Mouse (Mus musculus): ENCODE data around the gene Bahd1. TPM values are rescaled to one million over a fixed set of nuclear protein-coding genes. Genes with fewer than 3 reads are reported as not detected.
A peak's percentile ranks its signal among the peaks of the same experiment; 100 is the strongest.

Gene Bahd1
- polyA plus RNA-seq, 1 experiment from 2014 or later: 3.4 TPM

DNA sequence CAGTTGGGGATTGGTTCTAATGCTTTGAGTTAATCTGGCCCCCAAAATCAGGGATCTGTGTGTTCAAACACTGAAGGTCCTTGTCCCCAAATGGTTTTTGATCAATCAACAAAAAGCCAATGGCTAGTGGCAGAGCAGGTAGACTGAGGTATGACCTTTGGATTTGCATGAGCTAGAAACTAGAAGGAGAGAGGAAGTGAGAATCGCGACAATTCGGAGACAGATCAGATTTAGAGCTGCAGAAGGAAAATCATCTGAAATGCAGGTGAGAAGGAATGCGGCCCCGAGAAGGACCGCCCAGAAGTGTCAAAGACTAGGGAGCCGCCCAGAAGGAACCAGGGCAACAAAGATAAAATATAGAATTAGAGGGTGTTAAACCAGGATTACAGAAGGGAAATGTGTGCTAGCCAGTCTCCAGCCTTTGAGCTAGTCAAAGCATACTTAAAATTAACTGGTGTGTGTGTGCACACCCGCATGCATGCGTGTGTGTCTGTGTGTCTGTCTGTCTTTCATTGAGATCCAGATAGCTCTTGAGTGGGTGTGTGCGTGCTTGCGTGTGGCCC is 69.5 kb downstream of the Bahd1 start:
- WGBS: 74% methylated on average over 11 of the region's 11 CpGs
- Histone ChIP-seq H3K36me3 (ENCODE audit: control insufficient read depth, insufficient read depth, low read length) (no peaks in the 10 kb centered on the region), H3K27me3 (ENCODE audit: control insufficient read depth, insufficient read depth, low read length) (peaks cover 10% of the 10 kb centered on the region), H3K4me3 (replicated peaks; ENCODE audit: low read length) (no peak overlapping the region), H3K9me3 (replicated peaks; ENCODE audit: control insufficient read depth, low read length) (no peaks in the 10 kb centered on the region), H3K27ac (ENCODE audit: low read length) (no peak overlapping the region), H3K9ac (ENCODE audit: low read length) (no peak overlapping the region), H3K4me1 (ENCODE audit: control insufficient read depth, insufficient read depth, low read length) (no peaks in the 10 kb centered on the region), H3K4me2 (ENCODE audit: low read depth, low read length) (no peak overlapping the region)
- ATAC-seq (ENCODE audit: insufficient read depth, low FRiP score): no peak

DNA sequence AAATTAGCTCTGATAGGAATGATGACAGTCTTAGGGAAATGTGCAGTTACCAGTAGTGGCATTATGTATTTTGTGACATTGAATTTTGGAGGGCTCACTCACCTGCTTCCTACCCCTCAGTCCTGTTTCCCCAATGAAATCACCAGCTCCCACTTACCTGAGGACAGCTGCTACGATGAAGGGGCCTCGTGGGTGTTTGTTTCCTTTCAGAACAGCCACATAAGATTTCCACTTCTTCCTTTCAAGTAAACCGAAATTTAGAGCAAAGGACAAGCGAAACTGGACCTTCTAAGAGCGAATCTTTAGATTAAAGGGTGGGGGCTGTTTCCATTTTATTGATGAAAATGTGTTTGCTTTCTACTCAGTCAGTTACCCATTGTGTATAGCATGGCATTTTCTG is 71.9 kb downstream of the Bahd1 start:
- H3K4me1 ChIP-seq (ENCODE audit: control insufficient read depth, insufficient read depth, low read length): peaks cover 8% of the 10 kb centered on the region; the same call in 1 of the 2 replicates

DNA sequence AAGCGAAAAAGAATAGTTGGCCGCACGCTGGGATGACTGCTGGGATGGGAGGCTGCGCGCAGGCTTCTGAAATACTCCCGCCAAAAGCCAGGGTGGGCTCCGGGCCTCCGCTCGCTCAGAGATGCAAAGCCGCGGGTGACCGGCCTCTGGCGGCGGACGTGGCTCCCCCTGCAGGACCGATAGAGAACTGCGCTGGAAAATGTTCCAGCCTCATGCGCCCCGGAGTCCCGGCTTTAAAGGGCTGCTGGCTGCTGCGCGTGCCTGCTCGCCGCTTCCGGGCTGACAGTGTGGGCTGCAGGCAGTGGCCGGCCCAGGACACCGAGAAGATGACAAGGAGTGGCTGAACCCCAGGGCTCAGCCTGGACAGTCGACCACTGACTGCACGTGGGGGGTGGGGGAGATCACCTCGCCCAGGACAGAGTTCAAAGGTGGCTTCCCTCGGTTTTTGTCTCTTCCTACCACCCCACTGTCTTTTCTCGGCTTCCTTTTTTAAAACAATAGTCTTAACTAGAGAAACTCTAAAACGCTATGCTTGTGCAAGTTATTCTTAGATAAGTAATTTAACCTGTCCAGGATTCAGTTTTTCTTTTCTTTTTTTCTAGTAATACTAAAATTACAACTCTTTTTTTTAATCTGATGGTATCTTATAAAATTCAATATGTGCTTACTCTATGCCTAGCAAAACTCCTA is 72.7 kb downstream of the Bahd1 start:
- Histone ChIP-seq H3K4me3 (replicated peaks; ENCODE audit: low read length) (peak overlapping the region; percentile 45), H3K9ac (ENCODE audit: low read length) (peak overlapping the region; percentile 68; the same call in 1 of the 2 replicates), H3K4me1 (ENCODE audit: control insufficient read depth, insufficient read depth, low read length) (peaks cover 8% of the 10 kb centered on the region; the same call in 1 of the 2 replicates), H3K4me2 (ENCODE audit: low read depth, low read length) (peak overlapping the region; percentile 86), H3K36me3 (ENCODE audit: control insufficient read depth, insufficient read depth, low read length) (no peaks in the 10 kb centered on the region), H3K9me3 (replicated peaks; ENCODE audit: control insufficient read depth, low read length) (no peaks in the 10 kb centered on the region), H3K27me3 (ENCODE audit: control insufficient read depth, insufficient read depth, low read length) (peaks cover 26% of the 10 kb centered on the region), H3K27ac (ENCODE audit: low read length) (no peak overlapping the region)
- 2% methylated on average over 33 of the region's 33 CpGs for WGBS
- peak; percentile 70 for ATAC-seq (ENCODE audit: insufficient read depth, low FRiP score)

More for the DNA sequence above, 71.9 kb downstream of the Bahd1 start:
- H3K4me2 ChIP-seq (ENCODE audit: low read depth, low read length): peak overlapping the region; percentile 86; the same call in 1 of the 2 replicates
- no peaks in the 10 kb centered on the region for H3K36me3 ChIP-seq (ENCODE audit: control insufficient read depth, insufficient read depth, low read length)
- no peak for ATAC-seq (ENCODE audit: insufficient read depth, low FRiP score)
- no peaks in the 10 kb centered on the region for H3K9me3 ChIP-seq (replicated peaks; ENCODE audit: control insufficient read depth, low read length)
- H3K27ac ChIP-seq (ENCODE audit: low read length): no peak overlapping the region
- no peak overlapping the region for H3K9ac ChIP-seq (ENCODE audit: low read length)
- no peak overlapping the region for H3K4me3 ChIP-seq (replicated peaks; ENCODE audit: low read length)
- 71% methylated on average over 5 of the region's 5 CpGs for WGBS
- H3K27me3 ChIP-seq (ENCODE audit: control insufficient read depth, insufficient read depth, low read length): peaks cover 18% of the 10 kb centered on the region

Other genes starting within 250 kb of the Bahd1 start
- gene Pak6, start 237.1 kb upstream of the Bahd1 start, polyA plus RNA-seq (2015; fragmentation: Nextera tagmentation; extraction: Ambion mirVana): 5.2 and 5.4 TPM in 2 replicates
- 0.06 TPM in 2 replicates for gene Ankrd63, start 196.4 kb upstream of the Bahd1 start, polyA plus RNA-seq (2015; fragmentation: Nextera tagmentation; extraction: Ambion mirVana)
- gene Plcb2, start 171.9 kb upstream of the Bahd1 start, polyA plus RNA-seq (2015; fragmentation: Nextera tagmentation; extraction: Ambion mirVana): 1.4 and 2.0 TPM in 2 replicates
- gene Inafm2, start 154.6 kb upstream of the Bahd1 start, polyA plus RNA-seq (2015; fragmentation: Nextera tagmentation; extraction: Ambion mirVana): 26.0 and 28.5 TPM in 2 replicates
- 2.9 and 4.0 TPM in 2 replicates for gene Ccdc9b, start 137.7 kb upstream of the Bahd1 start, polyA plus RNA-seq (2015; fragmentation: Nextera tagmentation; extraction: Ambion mirVana)
- 22.2 and 38.3 TPM in 2 replicates for gene Phgr1, start 127.6 kb upstream of the Bahd1 start, polyA plus RNA-seq (2015; fragmentation: Nextera tagmentation; extraction: Ambion mirVana)
- 2.1 and 2.5 TPM in 2 replicates for gene Disp2, start 120.7 kb upstream of the Bahd1 start, polyA plus RNA-seq (2015; fragmentation: Nextera tagmentation; extraction: Ambion mirVana)
- gene Knstrn, start 86.4 kb upstream of the Bahd1 start, polyA plus RNA-seq (2015; fragmentation: Nextera tagmentation; extraction: Ambion mirVana): 75.0 and 86.7 TPM in 2 replicates
- 64.3 and 65.4 TPM in 2 replicates for gene Ivd, start 38.4 kb upstream of the Bahd1 start, polyA plus RNA-seq (2015; fragmentation: Nextera tagmentation; extraction: Ambion mirVana)
- gene Chst14, start 26.1 kb downstream of the Bahd1 start, polyA plus RNA-seq (2015; fragmentation: Nextera tagmentation; extraction: Ambion mirVana): 20.1 and 21.1 TPM in 2 replicates
- gene Ccdc32, start 129.0 kb downstream of the Bahd1 start, polyA plus RNA-seq (2015; fragmentation: Nextera tagmentation; extraction: Ambion mirVana): 23.8 and 24.0 TPM in 2 replicates
- gene Rpusd2, start 134.4 kb downstream of the Bahd1 start, polyA plus RNA-seq (2015; fragmentation: Nextera tagmentation; extraction: Ambion mirVana): 3.0 and 3.3 TPM in 2 replicates
- gene Knl1, start 146.7 kb downstream of the Bahd1 start, polyA plus RNA-seq (2015; fragmentation: Nextera tagmentation; extraction: Ambion mirVana): 39.3 and 44.8 TPM in 2 replicates
- 33.1 and 36.6 TPM in 2 replicates for gene Rad51, start 212.4 kb downstream of the Bahd1 start, polyA plus RNA-seq (2015; fragmentation: Nextera tagmentation; extraction: Ambion mirVana)

Data from stomach, embryonic 16.5 days (tissue).